Mouse (Mus musculus): Measurements from ENCODE around the gene Csf3.
A peak's percentile ranks its signal among the peaks of the same experiment; 100 is the strongest.
"Not testable (repeated sequence)": the region's sequence is repeated elsewhere in the genome, so short reads cannot be mapped to it uniquely, and the experiment has no call there.

The Csf3 gene

GRCm38 (mm10) chr11:98696454-98697216 is 4.4 kb upstream of the Csf3 start:
- DNase-seq (ENCODE audit: low read depth) = no peak

GRCm38 (mm10) chr11:98697225-98697624 is 3.8 kb upstream of the Csf3 start:
- no peak for DNase-seq (ENCODE audit: low read depth)

- DNase-seq (ENCODE audit: low read depth) = no peak
These were observed 2.0 kb upstream of the Csf3 start for GRCm38 (mm10) chr11:98698849-98699640.

GRCm38 (mm10) chr11:98699911-98700310 is 1.2 kb upstream of the Csf3 start:
- no peak for DNase-seq (ENCODE audit: low read depth)

GRCm38 (mm10) chr11:98702323-98702722 is 1.3 kb downstream of the Csf3 start:
- no peak for DNase-seq (ENCODE audit: low read depth)

GRCm38 (mm10) chr11:98705021-98705420 is 4.0 kb downstream of the Csf3 start:
- DNase-seq (ENCODE audit: low read depth) = no peak

GRCm38 (mm10) chr11:98707401-98708281 is 6.6 kb downstream of the Csf3 start:
- no peak for DNase-seq (ENCODE audit: low read depth)

- DNase-seq (ENCODE audit: low read depth) = no peak
These were observed 7.4 kb downstream of the Csf3 start for GRCm38 (mm10) chr11:98708282-98708956.

GRCm38 (mm10) chr11:98709001-98709741 is 8.1 kb downstream of the Csf3 start:
- DNase-seq (ENCODE audit: low read depth) = no peak

- DNase-seq (ENCODE audit: low read depth) = peak; percentile 73
These were observed 9.5 kb downstream of the Csf3 start for GRCm38 (mm10) chr11:98710416-98711045.

- no peak for DNase-seq (ENCODE audit: low read depth)
These were observed 10.0 kb downstream of the Csf3 start for GRCm38 (mm10) chr11:98711046-98711434.

GRCm38 (mm10) chr11:98712009-98712408 is 10.9 kb downstream of the Csf3 start:
- DNase-seq (ENCODE audit: low read depth) = not testable (repeated sequence)

- no peak for DNase-seq (ENCODE audit: low read depth)
These were observed 12.6 kb downstream of the Csf3 start for GRCm38 (mm10) chr11:98713703-98714102.

GRCm38 (mm10) chr11:98715946-98716345 is 14.9 kb downstream of the Csf3 start:
- no peak for DNase-seq (ENCODE audit: low read depth)

GRCm38 (mm10) chr11:98717904-98718303 is 16.8 kb downstream of the Csf3 start:
- DNase-seq (ENCODE audit: low read depth) = no peak

GRCm38 (mm10) chr11:98720756-98721155 is 19.7 kb downstream of the Csf3 start:
- no peak for DNase-seq (ENCODE audit: low read depth)

GRCm38 (mm10) chr11:98721458-98722226 is 20.6 kb downstream of the Csf3 start:
- peak; percentile 88 for DNase-seq (ENCODE audit: low read depth)

- no peak for DNase-seq (ENCODE audit: low read depth)
These were observed 22.0 kb downstream of the Csf3 start for GRCm38 (mm10) chr11:98723098-98723497.

- no peak for DNase-seq (ENCODE audit: low read depth)
These were observed 25.0 kb downstream of the Csf3 start for GRCm38 (mm10) chr11:98725926-98726506.
